Mouse (Mus musculus): Measurements from ENCODE around the gene Lin28a. TPM values are rescaled to one million over a fixed set of nuclear protein-coding genes. Genes with fewer than 3 reads are reported as not detected.
"Not testable (repeated sequence)": the region's sequence is repeated elsewhere in the genome, so short reads cannot be mapped to it uniquely, and the experiment has no call there.

The Lin28a gene
- polyA plus RNA-seq, 1 experiment from 2014 or later, result 0.92 TPM

DNA sequence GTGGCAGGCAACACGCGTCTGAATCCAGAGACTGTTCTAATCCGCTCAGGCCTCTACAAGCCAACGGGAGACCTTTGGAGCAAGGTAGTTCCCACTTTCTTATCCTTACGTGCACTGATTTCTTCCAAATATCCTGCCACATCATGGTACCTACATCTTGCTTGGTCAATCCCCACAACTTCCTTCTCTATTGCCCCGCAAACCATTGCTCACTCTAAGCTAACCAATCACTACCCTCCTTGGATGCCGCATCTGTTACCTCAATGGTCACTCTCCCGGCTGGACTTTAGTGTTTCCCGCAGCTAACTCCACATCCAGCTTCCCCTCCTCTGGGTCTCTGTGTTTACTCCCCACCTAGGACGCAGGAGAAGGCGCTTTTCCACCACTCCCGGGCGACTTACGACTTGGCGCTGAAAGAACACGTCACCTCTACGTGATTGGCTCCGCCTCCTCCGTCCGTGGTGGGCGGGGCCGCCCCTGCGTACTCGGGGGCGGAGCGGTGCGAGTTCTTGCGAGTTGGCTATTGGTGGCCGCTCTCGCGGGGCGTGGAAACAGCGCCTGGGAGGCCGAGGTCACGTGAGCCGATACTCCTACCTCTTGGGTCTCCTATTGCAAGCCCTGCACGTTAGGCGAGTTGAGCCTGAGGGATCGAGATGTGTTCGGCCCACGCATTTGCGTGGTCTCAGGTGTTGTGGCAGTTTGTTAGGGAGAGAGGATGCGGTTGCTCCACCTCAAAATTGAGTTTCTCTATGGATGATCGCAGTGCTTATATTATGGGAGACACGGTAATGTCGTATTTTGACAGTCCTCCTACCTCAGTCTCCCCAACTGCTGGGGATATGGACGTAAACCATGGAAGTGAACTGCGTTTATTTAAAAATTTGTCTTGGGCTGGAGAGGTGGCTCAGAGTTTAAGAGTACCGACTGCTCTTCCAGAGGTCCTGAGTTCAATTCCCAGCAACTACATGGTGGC lies 17.9 kb downstream of the Lin28a start, which contains the start of gene Dhdds:
TSS of gene Dhdds (minus strand) at position 453 of the 973 bp plus-strand sequence.
- Histone ChIP-seq H3K4me3 (replicated peaks) (peak within 1 kb of the TSS; percentile 63), H3K9me3 (no peaks in the 10 kb centered on the region), H3K36me3 (replicated peaks) (peaks cover 12% of the 10 kb centered on the region), H3K27me3 (no peaks in the 10 kb centered on the region), H3K4me2 (peak within 1 kb of the TSS; percentile 92), H3K9ac (peak within 1 kb of the TSS; percentile 69), H3K27ac (no peak within 1 kb of the TSS), H3K4me1 (peaks cover 43% of the 10 kb centered on the region)
- ATAC-seq (ENCODE audit: low FRiP score), result peak; percentile 97
- WGBS, result 2% methylated on average over 49 of the region's 49 CpGs

DNA sequence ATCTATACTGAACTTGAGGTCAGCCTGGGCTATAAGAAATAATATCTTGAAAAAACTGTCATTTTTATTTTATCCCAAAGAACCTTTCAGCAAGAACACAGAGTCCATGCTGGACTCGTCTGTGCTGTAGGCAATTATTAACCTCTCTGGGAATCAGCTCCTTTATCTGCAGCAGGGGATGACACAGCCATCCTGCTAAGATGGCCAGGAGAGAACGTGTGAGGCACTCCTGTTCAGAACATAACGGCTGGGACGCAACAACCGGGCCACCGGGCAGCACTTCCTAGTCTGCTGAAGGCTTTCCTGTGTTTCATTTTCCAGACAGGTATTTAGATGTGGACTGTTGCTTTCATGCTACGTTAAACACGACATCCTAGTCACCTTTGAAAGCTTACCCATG lies 23.9 kb downstream of the Lin28a start:
- Histone ChIP-seq H3K4me3 (replicated peaks) (no peak overlapping the region), H3K4me1 (peaks cover 3% of the 10 kb centered on the region; the same call in 1 of the 2 replicates), H3K36me3 (replicated peaks) (peaks cover 55% of the 10 kb centered on the region), H3K27me3 (no peaks in the 10 kb centered on the region), H3K9ac (no peak overlapping the region), H3K27ac (no peak overlapping the region), H3K4me2 (no peak overlapping the region), H3K9me3 (no peaks in the 10 kb centered on the region)
- ATAC-seq (ENCODE audit: low FRiP score), result no peak
- 93% methylated on average over 8 of the region's 8 CpGs for WGBS

GRCm38 (mm10) chr4:133991087-133991660 lies 27.5 kb downstream of the Lin28a start:
- Histone ChIP-seq H3K4me3 (replicated peaks) (no peak overlapping the region), H3K9ac (no peak overlapping the region), H3K4me2 (no peak overlapping the region), H3K27me3 (no peaks in the 10 kb centered on the region), H3K36me3 (replicated peaks) (peaks cover 76% of the 10 kb centered on the region), H3K27ac (no peak overlapping the region), H3K4me1 (no peaks in the 10 kb centered on the region), H3K9me3 (no peaks in the 10 kb centered on the region)
- WGBS, result 89% methylated on average over 13 of the region's 13 CpGs
- no peak for ATAC-seq (ENCODE audit: low FRiP score)

- Histone ChIP-seq H3K36me3 (replicated peaks) (peaks cover 68% of the 10 kb centered on the region), H3K27me3 (no peaks in the 10 kb centered on the region), H3K4me3 (replicated peaks) (no peak overlapping the region), H3K9me3 (no peaks in the 10 kb centered on the region), H3K4me2 (no peak overlapping the region), H3K9ac (no peak overlapping the region), H3K27ac (no peak overlapping the region), H3K4me1 (no peaks in the 10 kb centered on the region)
- 56% methylated on average over 4 of the region's 4 CpGs for WGBS
- no peak for ATAC-seq (ENCODE audit: low FRiP score)
These were observed 28.6 kb downstream of the Lin28a start for GRCm38 (mm10) chr4:133990035-133990434.

DNA sequence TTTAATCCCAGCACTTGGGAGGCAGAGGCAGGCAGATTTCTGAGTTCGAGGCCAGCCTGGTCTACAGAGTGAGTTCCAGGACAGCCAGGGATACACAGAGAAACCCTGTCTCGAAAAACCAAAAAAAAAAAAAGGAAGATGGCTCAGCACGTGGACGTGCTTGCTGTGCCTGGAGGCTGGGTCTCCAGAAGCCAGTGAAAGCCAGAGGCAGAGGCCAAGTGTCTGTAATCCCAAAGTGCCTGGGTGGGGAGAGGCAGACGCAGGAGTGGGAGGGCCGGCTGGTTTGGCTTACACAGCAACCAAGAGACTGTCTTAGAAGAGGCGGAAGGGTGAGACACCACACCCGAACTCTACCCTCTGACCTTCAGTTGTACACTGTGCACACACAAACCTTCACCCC lies 30.4 kb downstream of the Lin28a start:
- H3K4me1 ChIP-seq; H3K27ac ChIP-seq; ATAC-seq (ENCODE audit: low FRiP score); H3K4me2 ChIP-seq; H3K9ac ChIP-seq; H3K9me3 ChIP-seq; H3K27me3 ChIP-seq; H3K4me3 ChIP-seq (replicated peaks): not testable (repeated sequence)
- H3K36me3 ChIP-seq (replicated peaks), result peaks cover 57% of the 10 kb centered on the region
- 93% methylated on average over 8 of the region's 8 CpGs for WGBS

DNA sequence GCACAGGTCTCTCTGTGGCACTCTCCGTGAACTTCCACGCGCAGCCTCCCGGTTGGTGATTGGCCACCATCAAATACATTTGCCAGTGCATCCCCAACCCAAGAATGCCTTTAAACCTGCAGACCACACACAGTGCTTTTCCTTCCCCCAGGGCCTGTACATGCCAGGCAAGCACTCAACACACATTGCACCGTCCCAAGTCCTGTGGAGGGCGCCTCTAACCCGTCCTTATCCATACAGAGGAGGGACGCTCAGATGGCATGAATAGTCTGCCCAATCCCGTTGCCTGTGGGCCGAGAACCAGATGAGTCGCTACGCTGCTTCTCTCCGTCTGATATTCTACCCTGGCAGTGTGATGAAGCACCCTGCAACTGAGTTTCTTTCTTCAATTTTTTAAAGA lies 35.7 kb downstream of the Lin28a start:
- H3K27ac ChIP-seq, result no peak overlapping the region
- no peaks in the 10 kb centered on the region for H3K27me3 ChIP-seq
- ATAC-seq (ENCODE audit: low FRiP score), result no peak
- no peak overlapping the region for H3K4me3 ChIP-seq (replicated peaks)
- H3K4me1 ChIP-seq, result no peaks in the 10 kb centered on the region
- H3K9me3 ChIP-seq, result no peaks in the 10 kb centered on the region
- no peak overlapping the region for H3K4me2 ChIP-seq
- H3K9ac ChIP-seq, result no peak overlapping the region
- WGBS, result 82% methylated on average over 13 of the region's 13 CpGs
- peaks cover 57% of the 10 kb centered on the region for H3K36me3 ChIP-seq (replicated peaks)

- peaks cover 54% of the 10 kb centered on the region for H3K36me3 ChIP-seq (replicated peaks)
- ATAC-seq (ENCODE audit: low FRiP score), result no peak
- no peaks in the 10 kb centered on the region for H3K9me3 ChIP-seq
- no peaks in the 10 kb centered on the region for H3K27me3 ChIP-seq
- H3K4me3 ChIP-seq (replicated peaks), result no peak overlapping the region
- H3K27ac ChIP-seq, result no peak overlapping the region
- 89% methylated on average over 5 of the region's 5 CpGs for WGBS
- no peak overlapping the region for H3K4me2 ChIP-seq
- no peaks in the 10 kb centered on the region for H3K4me1 ChIP-seq
- no peak overlapping the region for H3K9ac ChIP-seq
These were observed 38.1 kb downstream of the Lin28a start for GRCm38 (mm10) chr4:133980496-133980895.

DNA sequence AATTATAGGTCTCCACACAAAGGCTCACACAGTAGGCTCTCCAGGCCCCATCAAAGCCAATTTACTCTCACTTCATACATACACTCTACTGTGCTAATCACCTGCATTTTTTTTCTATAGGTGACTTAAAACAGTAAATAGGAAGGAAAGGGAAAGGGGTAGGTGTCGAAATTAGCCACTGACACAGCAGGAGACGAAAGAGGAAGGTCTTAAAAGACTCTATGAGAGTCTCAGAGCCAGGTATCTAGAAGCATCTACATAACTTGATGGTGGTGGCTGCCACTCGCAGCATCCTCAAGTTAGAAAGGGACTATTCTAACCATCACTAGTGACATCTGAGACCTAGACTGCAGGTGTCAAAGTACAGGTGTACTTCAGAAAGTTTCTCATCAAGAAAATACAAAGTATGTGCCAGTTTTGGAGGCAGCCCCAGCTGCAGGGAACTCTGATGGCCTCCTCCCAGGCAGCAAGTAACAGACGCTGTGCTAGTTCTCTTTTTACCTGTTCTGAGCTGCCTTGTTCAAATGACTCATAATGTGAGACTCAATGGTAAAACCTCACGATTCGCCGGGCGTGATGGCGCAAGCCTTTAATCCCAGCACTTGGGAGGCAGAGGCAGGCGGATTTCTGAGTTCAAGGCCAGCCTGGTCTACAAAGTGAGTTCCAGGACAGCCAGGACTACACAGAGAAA lies 40.5 kb downstream of the Lin28a start:
- no peaks in the 10 kb centered on the region for H3K9me3 ChIP-seq
- H3K27me3 ChIP-seq, result no peaks in the 10 kb centered on the region
- H3K36me3 ChIP-seq (replicated peaks), result peaks cover 66% of the 10 kb centered on the region
- no peak overlapping the region for H3K4me3 ChIP-seq (replicated peaks)
- H3K4me2 ChIP-seq, result no peak overlapping the region
- no peak for ATAC-seq (ENCODE audit: low FRiP score)
- no peaks in the 10 kb centered on the region for H3K4me1 ChIP-seq
- no peak overlapping the region for H3K9ac ChIP-seq
- WGBS, result 93% methylated on average over 10 of the region's 10 CpGs
- H3K27ac ChIP-seq, result no peak overlapping the region

- 0 out of 2 replicates have a peak overlapping the region, but pooled peaks have one; percentile 36 for H3K27ac ChIP-seq
- no peak overlapping the region for H3K9ac ChIP-seq
- H3K4me3 ChIP-seq (replicated peaks), result no peak overlapping the region
- H3K4me2 ChIP-seq, result no peak overlapping the region
- peaks cover 36% of the 10 kb centered on the region for H3K4me1 ChIP-seq
- no peaks in the 10 kb centered on the region for H3K9me3 ChIP-seq
- ATAC-seq (ENCODE audit: low FRiP score), result no peak
- no peaks in the 10 kb centered on the region for H3K27me3 ChIP-seq
- H3K36me3 ChIP-seq (replicated peaks), result peaks cover 26% of the 10 kb centered on the region
- 77% methylated on average over 8 of the region's 8 CpGs for WGBS
These were observed 46.9 kb downstream of the Lin28a start for GRCm38 (mm10) chr4:133971741-133972140.

GRCm38 (mm10) chr4:133970876-133971275 lies 47.8 kb downstream of the Lin28a start:
- no peak for ATAC-seq (ENCODE audit: low FRiP score)
- Histone ChIP-seq H3K36me3 (replicated peaks) (peaks cover 27% of the 10 kb centered on the region), H3K27ac (peak overlapping the region; percentile 100), H3K4me2 (no peak overlapping the region), H3K9me3 (no peaks in the 10 kb centered on the region), H3K27me3 (no peaks in the 10 kb centered on the region), H3K4me1 (peaks cover 45% of the 10 kb centered on the region), H3K4me3 (replicated peaks) (no peak overlapping the region), H3K9ac (0 out of 2 replicates have a peak overlapping the region, but pooled peaks have one; percentile 13)
- 74% methylated on average over 13 of the region's 13 CpGs for WGBS

GRCm38 (mm10) chr4:133970196-133970595 lies 48.4 kb downstream of the Lin28a start:
- no peak overlapping the region for H3K4me2 ChIP-seq
- 7% methylated on average over 4 of the region's 4 CpGs for WGBS

GRCm38 (mm10) chr4:133969114-133969770 lies 49.4 kb downstream of the Lin28a start:
- no peak for ATAC-seq (ENCODE audit: low FRiP score)
- 34% methylated on average over 8 of the region's 8 CpGs for WGBS
- no peaks in the 10 kb centered on the region for H3K27me3 ChIP-seq
- H3K9ac ChIP-seq, result peak overlapping the region; percentile 97
- peak overlapping the region; percentile 100 for H3K27ac ChIP-seq
- H3K4me2 ChIP-seq, result peak overlapping the region; percentile 82
- H3K9me3 ChIP-seq, result no peaks in the 10 kb centered on the region
- no peak overlapping the region for H3K4me3 ChIP-seq (replicated peaks)
- H3K4me1 ChIP-seq, result peaks cover 50% of the 10 kb centered on the region
- peaks cover 24% of the 10 kb centered on the region for H3K36me3 ChIP-seq (replicated peaks)

More at GRCm38 (mm10) chr4:133970196-133970595, 48.4 kb downstream of the Lin28a start:
- ATAC-seq (ENCODE audit: low FRiP score), result peak; percentile 4; the same call in 1 of the 2 replicates
- peaks cover 30% of the 10 kb centered on the region for H3K36me3 ChIP-seq (replicated peaks)
- peak overlapping the region; percentile 29 for H3K9ac ChIP-seq
- no peaks in the 10 kb centered on the region for H3K9me3 ChIP-seq
- peaks cover 50% of the 10 kb centered on the region for H3K4me1 ChIP-seq
- H3K27ac ChIP-seq, result peak overlapping the region; percentile 100
- H3K27me3 ChIP-seq, result no peaks in the 10 kb centered on the region
- no peak overlapping the region for H3K4me3 ChIP-seq (replicated peaks)
